Mouse (Mus musculus) CH12.LX (cell line): Measurements from ENCODE around the gene Ttc9c. TPM values are rescaled to one million over a fixed set of nuclear protein-coding genes. Genes with fewer than 3 reads are reported as not detected.

Source experiments
- DNase-seq: peaks from one replicate; pipeline ENCODE4 v3.0.0-alpha.2; 2013; ENCODE audit errors: extremely low read depth
- H3K27ac ChIP-seq: 2 replicates; pipeline ENCODE4 v1.5.1; 2012; ENCODE audit warnings: low read depth, mild to moderate bottlenecking, control low read depth, moderate library complexity; ENCODE audit not compliant: insufficient read depth
- H3K27me3 ChIP-seq: replicated peaks from 2 replicates; pipeline ENCODE3; 2012; ENCODE audit warnings: inconsistent platforms
- H3K36me3 ChIP-seq, 2 experiments: replicated peaks in 1 of 2; 2 replicates each; pipeline versions ENCODE3 to v1.6.1; 2012; ENCODE audit warnings: inconsistent platforms in 1 of 2, low read length in 1 of 2, mild to moderate bottlenecking in 1 of 2, mixed read lengths in 1 of 2, moderate library complexity in 1 of 2; ENCODE audit not compliant: control insufficient read depth in 1 of 2, insufficient read depth in 1 of 2
- H3K4me1 ChIP-seq, 2 experiments: 2 replicates each; pipeline ENCODE4 v1.6.1; 2012; ENCODE audit warnings: inconsistent platforms in 1 of 2, moderate library complexity in 1 of 2; ENCODE audit not compliant: insufficient read depth in 2 of 2, control insufficient read depth in 1 of 2
- H3K4me2 ChIP-seq: 2 replicates; pipeline ENCODE4 v1.6.1; 2012; ENCODE audit warnings: low read depth, mild to moderate bottlenecking, control low read depth; ENCODE audit not compliant: poor library complexity, insufficient read depth, severe bottlenecking
- H3K4me3 ChIP-seq, 3 experiments: fragments of 150-350 bp in 1 of 3; sonication (generic) in 1 of 3; replicated peaks in 1 of 3; 2 replicates each; pipeline versions ENCODE3 to v1.5.1; 2011 to 2012; ENCODE audit warnings: low read depth in 2 of 3, low read length in 2 of 3, mild to moderate bottlenecking in 2 of 3, moderate library complexity in 2 of 3, control low read depth in 1 of 3, improper control_type of control experiment in 1 of 3, inconsistent platforms in 1 of 3, mixed read lengths in 1 of 3; ENCODE audit not compliant: poor library complexity in 1 of 3
- H3K79me2 ChIP-seq: replicated peaks from 2 replicates; pipeline ENCODE4 v1.6.1; 2012; ENCODE audit warnings: mild to moderate bottlenecking, moderate library complexity; ENCODE audit not compliant: control insufficient read depth, poor library complexity, insufficient read depth, severe bottlenecking; ENCODE audit errors: extremely low read depth
- H3K9ac ChIP-seq: 2 replicates; pipeline ENCODE4 v1.6.1; 2012; ENCODE audit warnings: low read depth, mild to moderate bottlenecking, control low read depth, moderate library complexity; ENCODE audit not compliant: insufficient read depth
- H3K9me3 ChIP-seq: replicated peaks from 2 replicates; pipeline ENCODE3; 2012; ENCODE audit warnings: low read length, inconsistent platforms, mixed read lengths
- BHLHE40 ChIP-seq: IDR thresholded peaks from 2 replicates; pipeline ENCODE4 v1.6.1; 2011; ENCODE audit warnings: mild to moderate bottlenecking, low read depth, low read length, improper control_type of control experiment
- CHD2 ChIP-seq: IDR thresholded peaks from 2 replicates; pipeline ENCODE4 v1.6.1; 2011; ENCODE audit warnings: low read length, improper control_type of control experiment
- CTCF ChIP-seq, 2 experiments: IDR thresholded peaks in 1 of 2; conservative IDR thresholded peaks in 1 of 2; 2 replicates each; pipeline ENCODE4 v1.5.1; 2011 to 2012; ENCODE audit warnings: low read depth in 2 of 2, low read length in 2 of 2, improper control_type of control experiment in 1 of 2, inconsistent platforms in 1 of 2, mild to moderate bottlenecking in 1 of 2, moderate library complexity in 1 of 2
- E2F4 ChIP-seq: IDR thresholded peaks from 2 replicates; pipeline ENCODE4 v1.6.1; 2011; ENCODE audit warnings: low read depth, low read length, improper control_type of control experiment; ENCODE audit not compliant: insufficient replicate concordance
- ELF1 ChIP-seq: IDR thresholded peaks from 2 replicates; pipeline ENCODE4 v1.6.1; 2014; ENCODE audit warnings: low read depth, mild to moderate bottlenecking, inconsistent platforms, low read length, improper control_type of control experiment
- EP300 ChIP-seq: IDR thresholded peaks from 2 replicates; pipeline ENCODE4 v1.6.1; 2011; ENCODE audit warnings: low read length, improper control_type of control experiment
- GABPA ChIP-seq: IDR thresholded peaks from 2 replicates; pipeline ENCODE4 v1.6.1; 2012; ENCODE audit warnings: low read depth, low read length, improper control_type of control experiment, inconsistent platforms; ENCODE audit not compliant: insufficient replicate concordance
- HCFC1 ChIP-seq: IDR thresholded peaks from 2 replicates; pipeline ENCODE4 v1.6.1; 2012; ENCODE audit warnings: low read depth, mild to moderate bottlenecking, inconsistent platforms, low read length, improper control_type of control experiment
- IRF4 ChIP-seq: IDR thresholded peaks from 2 replicates; pipeline ENCODE4 v1.6.1; 2014; ENCODE audit warnings: low read depth, mild to moderate bottlenecking, inconsistent platforms, low read length, improper control_type of control experiment
- JUND ChIP-seq: conservative IDR thresholded peaks from 2 replicates; pipeline ENCODE4 v1.6.1; 2011; ENCODE audit warnings: low read depth, low read length, improper control_type of control experiment
- KAT2A ChIP-seq: IDR thresholded peaks from 2 replicates; pipeline ENCODE4 v1.6.1; 2012; ENCODE audit warnings: low read length, improper control_type of control experiment, inconsistent platforms; ENCODE audit not compliant: insufficient replicate concordance
- MAFK ChIP-seq: IDR thresholded peaks from 2 replicates; pipeline ENCODE4 v1.6.1; 2011; ENCODE audit warnings: low read length, improper control_type of control experiment; ENCODE audit not compliant: insufficient replicate concordance
- MAZ ChIP-seq: IDR thresholded peaks from 2 replicates; pipeline ENCODE4 v1.6.1; 2012; ENCODE audit warnings: low read depth, mild to moderate bottlenecking, inconsistent platforms, low read length, improper control_type of control experiment, moderate library complexity
- MXI1 ChIP-seq: IDR thresholded peaks from 2 replicates; pipeline ENCODE4 v1.6.1; 2011; ENCODE audit warnings: mild to moderate bottlenecking, low read depth, low read length, improper control_type of control experiment
- MYC ChIP-seq: IDR thresholded peaks from 2 replicates; pipeline ENCODE4 v1.6.1; 2011; ENCODE audit warnings: low read depth, mild to moderate bottlenecking, improper control_type of control experiment, low read length
- NELFE ChIP-seq: IDR thresholded peaks from 2 replicates; pipeline ENCODE4 v1.6.1; 2011; ENCODE audit warnings: low read depth, low read length, improper control_type of control experiment
- PAX5 ChIP-seq: IDR thresholded peaks from 2 replicates; pipeline ENCODE4 v1.6.1; 2012; ENCODE audit warnings: low read length, inconsistent platforms, mixed read lengths
- POLR2A ChIP-seq: IDR thresholded peaks from 2 replicates; pipeline ENCODE4 v1.6.1; 2011; ENCODE audit warnings: low read depth, mild to moderate bottlenecking, improper control_type of control experiment, low read length
- POLR2AphosphoS2 ChIP-seq: IDR thresholded peaks from 2 replicates; pipeline ENCODE4 v1.6.1; 2011; ENCODE audit warnings: low read depth, low read length, improper control_type of control experiment
- RAD21 ChIP-seq: IDR thresholded peaks from 2 replicates; pipeline ENCODE4 v1.6.1; 2011; ENCODE audit warnings: low read depth, mild to moderate bottlenecking, low read length, improper control_type of control experiment, moderate library complexity
- RCOR1 ChIP-seq: conservative IDR thresholded peaks from 2 replicates; pipeline ENCODE4 v1.6.1; 2012; ENCODE audit warnings: low read depth, mild to moderate bottlenecking, inconsistent platforms, low read length, improper control_type of control experiment
- SIN3A ChIP-seq: IDR thresholded peaks from 2 replicates; pipeline ENCODE4 v1.6.1; 2012; ENCODE audit warnings: low read length, improper control_type of control experiment, inconsistent platforms
- SMC3 ChIP-seq: IDR thresholded peaks from 2 replicates; pipeline ENCODE4 v1.6.1; 2011; ENCODE audit warnings: low read depth, low read length, improper control_type of control experiment
- TCF12 ChIP-seq: IDR thresholded peaks from 2 replicates; pipeline ENCODE4 v1.6.1; 2014; ENCODE audit warnings: low read depth, mild to moderate bottlenecking, inconsistent platforms, low read length, improper control_type of control experiment
- USF1 ChIP-seq: IDR thresholded peaks from 2 replicates; pipeline ENCODE4 v1.6.1; 2014; ENCODE audit warnings: low read depth, mild to moderate bottlenecking, inconsistent platforms, low read length, improper control_type of control experiment
- USF2 ChIP-seq: conservative IDR thresholded peaks from 2 replicates; pipeline ENCODE4 v1.6.1; 2011; ENCODE audit warnings: low read depth, low read length, improper control_type of control experiment
- ZC3H11A ChIP-seq: IDR thresholded peaks from 2 replicates; pipeline ENCODE4 v1.6.1; 2012; ENCODE audit warnings: low read depth, mild to moderate bottlenecking, inconsistent platforms, low read length, improper control_type of control experiment
- ZKSCAN1 ChIP-seq: IDR thresholded peaks from 2 replicates; pipeline ENCODE4 v1.6.1; 2012; ENCODE audit warnings: low read depth, inconsistent platforms, low read length, improper control_type of control experiment, borderline replicate concordance
- ZMIZ1 ChIP-seq: IDR thresholded peaks from 2 replicates; pipeline ENCODE4 v1.6.1; 2012; ENCODE audit warnings: low read depth, mild to moderate bottlenecking, inconsistent platforms, low read length, improper control_type of control experiment
- ZNF384 ChIP-seq: IDR thresholded peaks from 2 replicates; pipeline ENCODE4 v1.6.1; 2012; ENCODE audit warnings: low read depth, low read length, improper control_type of control experiment, inconsistent platforms
- dilution Hi-C: fragments of 300-500 bp; cut with MboI; formaldehyde crosslinking; loops from 2 replicates; pipeline ENCODE4 v1.14.3; 2020; ENCODE audit warnings: low sequenced_read_pairs; ENCODE audit not compliant: extremely low pct_unique_long_range_greater_than_20kb, extremely low pct_ligation_motif_present
- in situ Hi-C: fragments of 300-500 bp; cut with MboI; formaldehyde crosslinking; loops from 3 replicates; pipeline ENCODE4 v1.14.3; 2019; ENCODE audit warnings: low sequenced_read_pairs, low pct_ligation_motif_present, low pct_unique_long_range_greater_than_20kb, mixed read lengths
- polyA plus RNA-seq: library from polyadenylated mRNA; unstranded; fragments of >175 nt; gene quantifications from 2 replicates; pipeline ENCODE4 v1.2.1, GENCODE M21; 2012; ENCODE audit warnings: low read depth; ENCODE audit not compliant: insufficient read length
- total RNA-seq, 2 experiments: library from RNA; depleted of rRNA; stranded (reverse); fragments of 300-350 nt in 1 of 2; fragments of >200 nt in 1 of 2; gene quantifications; 2 replicates each; pipeline ENCODE4 v1.2.3; 2012 to 2014

The Ttc9c gene
- total and polyA plus RNA-seq, 3 experiments, result 42.0 to 56.5 (median 44.7) TPM

GRCm38 (mm10) chr19:8838041-8838730 lies 19.1 kb upstream of the Ttc9c start:
- Histone ChIP-seq H3K79me2 (peaks cover 20% of the 10 kb centered on the region), H3K9ac (peak overlapping the region; percentile 75), H3K4me1 (peaks cover 11 to 45% of the 10 kb centered on the region in 2 experiments), H3K4me2 (peak overlapping the region; percentile 96), H3K27me3 (no peaks in the 10 kb centered on the region), H3K36me3 (peaks cover 17 to 53% of the 10 kb centered on the region in 2 experiments), H3K27ac (peak overlapping the region; percentile 92)
- in situ Hi-C loops, result loop anchor here (25.0 kb wide), 1 partner anchor 1024 kb away; no protein-coding TSS in a partner anchor
- TF ChIP-seq GABPA, result no peak
- TF ChIP-seq EP300, result no peak
- TF ChIP-seq NELFE, result no peak
- no peak for TF ChIP-seq MAZ
- TF ChIP-seq PAX5, result no peak
- no peak for TF ChIP-seq JUND
- TF ChIP-seq ZC3H11A, result no peak
- no peak for TF ChIP-seq ZMIZ1
- no peak for TF ChIP-seq USF1
- no peak for TF ChIP-seq USF2
- TF ChIP-seq TCF12, result no peak
- no peak for TF ChIP-seq RAD21
- TF ChIP-seq CTCF (conservative IDR thresholded peaks at IDR 0.05 in 1 of 2, IDR thresholded peaks at IDR 0.05 in 1 of 2; ENCODE audit: low read depth in 2 of 2, low read length in 2 of 2), result no peak
- TF ChIP-seq SMC3, result no peak
- no peak for TF ChIP-seq KAT2A
- TF ChIP-seq, all 38 proteins: peak for 0
- Histone ChIP-seq H3K4me3 (peak overlapping the region; percentile 56 to 65 (median 62)), H3K9me3 (no peaks in the 10 kb centered on the region)
- dilution Hi-C loops, result no loop called here
- no peak for DNase-seq

- Histone ChIP-seq H3K9me3 (no peaks in the 10 kb centered on the region), H3K36me3 (peaks cover 20 to 53% of the 10 kb centered on the region in 2 experiments), H3K27me3 (no peaks in the 10 kb centered on the region), H3K27ac (peak within 1 kb of the TSS; percentile 92), H3K9ac (peak within 1 kb of the TSS; percentile 75), H3K4me1 (peaks cover 11 to 45% of the 10 kb centered on the region in 2 experiments), H3K4me2 (peak within 1 kb of the TSS; percentile 96), H3K4me3 (peak within 1 kb of the TSS; percentile 56 to 65 (median 62)), H3K79me2 (peaks cover 20% of the 10 kb centered on the region)
- DNase-seq, result peak; percentile 72
- dilution Hi-C loops (no loop called here), in situ Hi-C loops (loop anchor here (25.0 kb wide), 1 partner anchor 1025 kb away; no protein-coding TSS in a partner anchor)
- TF ChIP-seq CTCF (conservative IDR thresholded peaks at IDR 0.05 in 1 of 2, IDR thresholded peaks at IDR 0.05 in 1 of 2; ENCODE audit: low read depth in 2 of 2, low read length in 2 of 2) (peak in 1 of 2 experiments; percentile 65; a peak in 2 of 4 replicates), CHD2 (no peak), HCFC1 (peak; percentile 63), POLR2AphosphoS2 (peak; percentile 70), MXI1 (peak; percentile 55), RCOR1 (no peak; the same call in 1 of the 2 replicates), SMC3 (no peak), IRF4 (no peak; the same call in 1 of the 2 replicates), JUND (no peak), SIN3A (no peak), ZKSCAN1 (no peak), PAX5 (no peak), EP300 (no peak), USF2 (no peak), RAD21 (peak; percentile 1; the same call in 1 of the 2 replicates), MAFK (no peak), MYC (peak; percentile 93), BHLHE40 (peak; percentile 59), ZMIZ1 (peak; percentile 57; the same call in 1 of the 2 replicates), E2F4 (no peak), KAT2A (0 out of 2 replicates have a peak, but pooled peaks have one; percentile 35), POLR2A (peak; percentile 80), ZNF384 (no peak), ELF1 (0 out of 2 replicates have a peak, but pooled peaks have one; percentile 17)
Measured at GRCm38 (mm10) chr19:8837251-8837791, 18.2 kb upstream of the Ttc9c start, which contains the start of gene Bscl2. Gene Bscl2 (plus strand): TSS chr19:8837467.
